Mouse (Mus musculus): ENCODE measurements around the gene Hck.

DNA sequence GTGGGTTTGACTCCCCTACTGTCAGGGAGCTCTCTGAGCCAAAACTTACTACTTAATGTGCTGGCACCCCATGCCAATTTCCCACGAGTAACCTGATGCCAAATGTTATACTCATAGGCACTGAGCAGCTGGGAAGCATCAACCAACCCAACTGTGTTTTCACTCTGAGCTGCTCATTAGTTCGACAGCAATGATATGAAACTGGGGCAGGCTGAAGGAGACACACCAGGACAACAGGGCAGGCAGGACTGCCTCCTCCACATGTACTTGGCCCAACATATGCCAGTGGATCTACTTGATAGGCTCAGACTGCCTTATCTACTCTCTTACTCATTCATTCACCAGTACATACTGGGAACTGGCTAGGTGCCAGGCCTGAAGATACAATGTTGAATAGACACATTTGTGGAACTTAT is 77.9 kb downstream of the Hck start:
- no peak for TF ChIP-seq E2F4 (IDR thresholded peaks at IDR 0.05; ENCODE audit: insufficient read depth)
- TF ChIP-seq CEBPB (IDR thresholded peaks at IDR 0.05; ENCODE audit: insufficient read depth, poor library complexity, severe bottlenecking): no peak
- no peak for TF ChIP-seq POLR2A (IDR thresholded peaks at IDR 0.05; ENCODE audit: insufficient read length, low read depth)
- TF ChIP-seq POLR2AphosphoS2 (IDR thresholded peaks at IDR 0.05; ENCODE audit: insufficient read length, low read depth): no peak
- TF ChIP-seq MAX (IDR thresholded peaks at IDR 0.05; ENCODE audit: low read depth): no peak
- no peak for TF ChIP-seq MYOD1 (IDR thresholded peaks at IDR 0.05; ENCODE audit: control insufficient read depth in 1 of 3, insufficient read length in 2 of 3, low read depth in 2 of 3)
- TF ChIP-seq USF1 (IDR thresholded peaks at IDR 0.05; ENCODE audit: low read depth): no peak
- TF ChIP-seq MYOG (IDR thresholded peaks at IDR 0.05; ENCODE audit: control insufficient read depth in 1 of 3, insufficient read depth in 1 of 3, insufficient read length in 2 of 3, low read depth in 2 of 3): no peak

All from myocyte (in vitro differentiated cells).